Mouse (Mus musculus): ENCODE measurements around the gene Ccdc65.

- TF ChIP-seq POLR2A (IDR thresholded peaks at IDR 0.05; ENCODE audit: borderline replicate concordance, extremely low read depth, insufficient read depth, insufficient read length, poor library complexity, severe bottlenecking) (no peak), CTCF (IDR thresholded peaks at IDR 0.05; ENCODE audit: borderline replicate concordance, extremely low read depth, insufficient read depth, insufficient read length) (no peak)
These were observed 34.3 kb upstream of the Ccdc65 start for GRCm38 (mm10) chr15:98673732-98674131.

All from brain, embryonic 14.5 days (tissue).